Mouse (Mus musculus): ENCODE results near the gene Zfp462.

Gene Zfp462

DNA sequence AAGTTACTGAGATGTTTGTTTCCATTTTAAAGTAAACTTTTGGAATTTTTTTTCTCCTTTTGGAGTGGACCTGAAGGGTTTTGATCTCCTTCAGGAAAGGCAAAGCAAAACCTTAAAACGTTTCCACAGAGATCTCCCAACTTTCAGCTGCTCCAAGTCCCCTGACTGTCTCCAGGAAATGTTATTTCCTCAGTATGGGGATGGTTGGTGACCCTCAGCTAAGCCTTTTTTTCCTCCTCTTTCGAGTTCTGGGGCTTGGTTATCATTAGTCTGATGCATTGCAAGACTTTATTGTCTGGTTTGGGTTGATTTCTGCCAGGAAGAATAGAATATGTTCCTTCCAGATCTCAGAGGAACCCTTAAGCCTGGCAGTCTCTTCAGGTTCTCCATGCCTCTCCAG is 5.3 kb downstream of the Zfp462 start:
- DNase-seq (ENCODE audit: low read depth in 2 of 2, low spot score in 2 of 2): no peak

DNA sequence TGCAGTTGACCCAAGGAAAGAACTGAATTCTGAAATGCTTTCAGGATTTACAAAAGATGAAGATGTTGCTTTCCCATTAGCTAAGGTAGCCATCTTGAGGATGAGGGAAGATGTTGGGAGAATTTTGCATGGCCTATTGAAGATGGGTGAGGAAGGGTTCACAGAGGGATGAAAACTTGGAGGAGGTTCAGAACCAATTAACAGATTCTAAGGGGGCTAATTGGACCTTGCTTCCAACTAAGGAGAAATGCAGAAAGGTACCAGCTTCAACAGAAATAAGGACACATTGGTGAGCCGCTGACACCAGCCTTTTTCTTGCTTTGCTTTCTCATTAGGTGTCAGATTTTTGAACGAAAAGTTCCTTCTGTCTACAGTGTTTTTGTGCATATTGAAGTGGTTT is 6.0 kb downstream of the Zfp462 start:
- no peak for DNase-seq (ENCODE audit: low read depth in 2 of 2, low spot score in 2 of 2)

DNA sequence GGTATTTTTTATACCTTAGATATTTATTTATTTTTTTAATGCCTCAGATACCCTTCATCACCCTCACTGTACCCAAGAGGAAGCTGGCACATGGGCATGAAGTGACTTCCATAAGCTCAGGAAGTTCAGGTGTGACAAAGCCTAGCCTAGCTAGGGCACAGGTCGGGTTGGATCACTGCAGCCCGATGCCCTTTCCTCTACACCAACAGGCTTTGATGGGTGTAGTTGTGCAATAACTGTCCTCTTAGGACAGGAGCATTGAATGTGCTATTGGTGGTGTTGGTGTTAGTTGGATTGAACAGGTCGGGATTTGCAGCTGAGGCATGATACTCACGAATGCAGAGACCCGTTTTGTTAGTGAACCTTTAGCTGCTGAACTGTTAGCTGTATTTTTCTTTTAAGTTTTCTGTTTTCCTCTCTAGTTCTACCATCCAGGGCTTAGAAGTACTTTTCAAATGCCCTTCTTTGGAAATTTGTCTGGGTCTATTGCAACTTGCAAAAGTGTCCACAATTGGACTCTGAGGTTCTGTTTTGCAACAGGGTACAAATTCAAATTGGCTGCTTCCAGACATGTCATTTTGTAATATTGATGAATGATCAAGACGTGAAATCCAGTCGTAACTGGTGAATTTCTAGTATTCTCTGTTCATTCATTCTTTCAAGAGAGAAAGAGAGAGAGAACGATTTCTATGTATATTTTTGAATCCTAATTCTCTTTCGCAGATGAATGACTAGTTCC is 9.0 kb downstream of the Zfp462 start:
- DNase-seq (ENCODE audit: low read depth in 2 of 2, low spot score in 2 of 2): no peak

DNA sequence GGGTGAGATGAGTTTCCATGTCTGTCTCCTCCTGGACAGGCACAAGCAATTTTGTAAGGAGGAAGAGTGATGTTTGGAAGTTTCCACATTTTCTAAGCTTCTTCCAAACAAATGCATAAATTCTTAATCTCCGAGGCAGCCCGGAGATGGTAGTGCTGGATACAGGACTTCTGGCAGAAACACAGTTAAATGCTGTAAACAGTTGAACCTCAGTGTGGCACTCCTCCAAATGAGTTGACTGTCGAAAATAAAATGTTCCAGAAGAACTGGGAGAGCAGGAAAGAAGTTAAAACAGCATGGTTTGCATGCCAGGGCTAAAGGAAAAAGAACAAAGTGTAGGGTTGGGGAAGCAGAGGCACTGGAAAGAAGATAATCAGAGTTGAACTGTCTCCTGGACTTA is 9.6 kb downstream of the Zfp462 start:
- no peak for DNase-seq (ENCODE audit: low read depth in 2 of 2, low spot score in 2 of 2)

DNA sequence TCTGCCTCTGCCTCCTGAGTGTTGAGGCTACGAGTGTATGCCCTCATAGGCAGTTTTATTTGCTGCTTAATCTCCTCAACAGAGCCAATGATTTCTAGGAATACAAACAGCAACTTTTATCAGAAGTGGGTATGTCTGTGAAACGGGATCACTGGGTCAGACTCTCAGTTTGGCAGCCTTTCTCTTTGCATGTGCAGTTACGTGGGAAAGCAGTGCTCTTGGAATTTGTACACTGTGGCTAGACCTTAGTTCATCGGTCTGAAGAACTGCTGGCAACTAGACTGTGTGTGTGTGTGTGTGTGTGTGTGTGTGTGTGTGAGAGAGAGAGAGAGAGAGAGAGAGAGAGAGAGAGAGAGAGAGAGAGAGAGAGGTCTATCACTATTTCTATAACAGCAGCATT is 15.9 kb downstream of the Zfp462 start:
- DNase-seq (ENCODE audit: low read depth in 2 of 2, low spot score in 2 of 2): no peak

DNA sequence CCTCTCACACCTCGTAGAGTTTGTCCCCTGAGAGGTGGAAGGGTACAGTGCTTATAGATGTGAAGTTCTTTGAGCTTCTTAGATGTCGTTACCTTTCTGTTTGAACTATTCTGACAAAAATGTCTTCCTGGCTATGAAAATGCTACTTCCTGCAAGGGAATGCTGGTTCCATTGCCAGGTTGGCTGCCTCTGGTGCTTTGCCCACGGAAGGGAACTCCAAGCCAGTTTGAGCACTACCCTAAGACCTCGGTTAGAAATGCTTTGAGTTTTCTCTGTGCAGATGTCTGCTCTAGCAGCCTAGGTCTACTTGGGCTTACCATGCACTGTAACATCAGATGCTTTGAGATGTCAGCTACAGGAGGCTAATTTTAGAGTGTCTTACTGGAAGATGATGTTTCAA is 17.3 kb downstream of the Zfp462 start:
- no peak for DNase-seq (ENCODE audit: low read depth in 2 of 2, low spot score in 2 of 2)

DNA sequence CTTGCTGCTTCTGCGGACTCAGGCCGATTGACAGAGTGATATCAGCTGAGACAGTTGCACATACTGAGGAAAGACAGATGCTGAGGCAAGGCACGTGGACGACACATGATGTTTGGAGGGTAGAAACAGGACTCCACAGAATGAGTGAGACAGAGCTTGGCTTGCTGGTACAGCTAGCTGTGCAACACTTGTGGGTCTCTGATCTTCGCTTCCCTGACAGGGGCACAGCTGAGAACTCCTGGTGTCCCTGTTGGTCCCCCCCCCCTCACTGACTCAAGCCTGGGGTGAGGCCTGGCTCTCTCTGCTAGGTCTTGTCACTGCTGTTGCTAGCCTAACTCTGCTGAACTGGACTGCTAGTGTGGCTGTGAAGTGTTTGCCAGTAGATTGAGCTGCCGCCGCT is 18.7 kb downstream of the Zfp462 start:
- DNase-seq (ENCODE audit: low read depth in 2 of 2, low spot score in 2 of 2): no peak

DNA sequence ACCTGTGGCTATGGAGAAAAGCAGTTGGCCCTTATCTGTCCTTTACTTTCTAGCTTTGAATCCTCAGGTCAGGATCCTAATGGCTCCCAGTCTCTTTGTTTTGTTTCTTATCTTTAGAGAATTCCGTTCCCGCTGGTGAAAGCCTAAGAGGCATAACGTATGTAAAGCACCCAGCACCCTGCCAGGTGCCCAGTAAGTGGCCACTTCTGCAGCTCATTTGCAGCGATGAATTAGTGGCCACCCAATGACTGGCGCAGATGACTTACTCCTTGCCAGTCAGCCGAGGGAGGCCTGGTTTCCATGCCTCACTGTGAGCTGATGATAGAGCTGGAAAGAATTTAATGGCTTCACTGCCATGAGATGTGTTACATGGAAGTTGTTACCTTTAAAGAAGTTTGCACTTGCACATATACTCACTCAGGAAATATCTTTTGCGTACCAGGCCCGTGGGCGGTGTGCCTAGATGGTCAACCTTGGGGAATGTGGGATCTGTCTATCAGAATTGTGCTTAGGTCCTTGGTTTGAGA is 20.4 kb downstream of the Zfp462 start:
- DNase-seq (ENCODE audit: low read depth in 2 of 2, low spot score in 2 of 2): no peak

DNA sequence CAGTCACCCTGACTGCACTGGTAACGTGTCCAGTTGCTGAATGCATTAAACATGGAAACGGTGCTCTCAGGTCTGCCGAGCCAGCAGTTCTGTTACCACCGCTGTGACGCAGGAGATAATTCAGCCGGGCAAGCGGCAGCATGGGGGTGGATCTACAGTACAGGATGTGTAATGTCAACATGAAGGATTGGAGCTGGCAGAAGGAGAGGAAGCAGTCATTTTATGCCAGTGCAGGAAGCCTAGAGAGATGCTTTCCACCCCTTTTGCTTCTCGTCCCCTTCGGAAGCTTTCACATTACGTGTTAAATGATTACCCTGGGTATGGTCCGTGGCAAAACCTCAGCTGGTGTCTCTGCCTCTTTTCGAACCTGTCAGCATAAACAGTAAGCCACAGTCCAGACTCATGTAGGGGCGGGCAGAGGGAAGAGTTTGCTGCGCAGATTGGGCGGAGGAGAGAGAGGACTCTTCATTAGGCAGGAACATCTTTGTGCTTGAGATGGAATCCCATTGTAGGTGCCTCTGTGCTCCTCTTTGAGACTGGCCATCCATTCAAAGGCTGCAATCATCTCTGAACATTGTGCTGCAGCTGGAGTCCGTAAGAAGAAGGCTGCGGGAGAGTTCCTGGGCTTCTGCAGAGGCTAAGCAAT is 21.4 kb downstream of the Zfp462 start:
- DNase-seq (ENCODE audit: low read depth in 2 of 2, low spot score in 2 of 2): no peak

DNA sequence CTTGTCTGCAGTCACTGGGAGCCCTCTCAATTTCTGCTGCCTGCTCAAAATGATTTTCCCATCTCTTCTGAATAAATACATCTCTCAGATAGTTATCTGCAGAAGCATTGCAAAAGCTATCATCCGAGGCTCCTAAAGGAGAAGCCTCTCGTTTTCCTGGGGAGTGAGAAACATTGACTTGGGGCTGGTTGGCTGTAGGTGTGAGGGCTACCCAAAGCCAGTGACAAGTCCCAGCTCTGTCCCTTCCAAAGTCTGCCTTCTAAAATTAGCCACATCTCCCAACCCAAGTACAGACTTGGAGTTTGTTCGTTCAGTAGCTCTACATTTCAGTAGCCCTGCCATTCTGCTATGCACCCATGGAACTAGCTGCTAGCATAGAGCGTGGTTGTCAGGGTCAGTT is 22.3 kb downstream of the Zfp462 start:
- no peak for DNase-seq (ENCODE audit: low read depth in 2 of 2, low spot score in 2 of 2)

DNA sequence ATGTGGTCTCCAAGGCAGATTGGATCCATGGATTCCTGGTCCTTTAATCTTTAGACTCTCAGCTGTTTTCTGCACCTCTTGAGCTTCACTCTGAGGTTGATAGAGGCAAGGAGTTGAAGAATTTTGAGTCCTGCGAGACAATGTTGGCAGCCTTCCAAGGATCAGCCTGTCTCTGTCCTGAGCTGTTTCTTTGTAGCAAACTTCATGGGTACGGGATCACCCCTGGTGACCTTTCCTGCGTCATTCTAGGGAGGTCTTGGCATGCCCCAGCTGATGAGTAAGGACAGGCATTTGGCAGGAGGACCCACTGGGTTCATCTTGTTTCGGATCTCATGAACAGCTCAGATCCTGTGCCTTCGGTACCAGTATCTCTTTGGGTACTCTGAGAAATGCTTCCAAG is 22.9 kb downstream of the Zfp462 start:
- DNase-seq (ENCODE audit: low read depth in 2 of 2, low spot score in 2 of 2): no peak

DNA sequence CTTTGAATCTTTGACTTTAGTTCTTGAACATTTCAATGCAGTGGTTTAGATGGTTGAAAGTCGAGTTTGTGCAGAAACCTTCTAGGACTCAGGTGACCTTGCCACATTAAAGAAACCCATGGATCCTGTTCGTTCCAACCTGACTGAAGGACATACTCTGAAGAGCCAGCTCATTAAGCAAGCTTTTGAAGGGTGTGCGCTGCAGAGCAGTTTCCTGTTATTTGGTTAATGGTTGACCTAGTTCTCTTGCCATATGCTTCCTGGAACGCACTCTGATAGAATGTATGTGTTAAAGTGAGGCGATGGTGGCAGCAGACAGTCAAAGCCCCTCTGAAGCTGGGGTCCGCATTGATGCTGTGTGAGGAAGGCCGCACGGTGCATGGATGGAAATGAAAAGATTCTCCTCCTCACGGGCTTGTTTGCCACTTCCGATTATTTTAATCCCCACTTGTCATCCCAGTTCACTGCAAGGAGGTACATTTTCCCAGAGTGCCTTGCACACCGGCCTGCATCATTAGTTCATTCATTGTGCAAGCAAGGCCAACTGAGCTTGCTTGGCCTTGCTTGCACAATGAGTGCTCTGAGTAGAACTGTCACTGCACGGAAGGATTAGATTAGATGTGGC is 24.9 kb downstream of the Zfp462 start:
- DNase-seq (ENCODE audit: low read depth in 2 of 2, low spot score in 2 of 2): no peak

DNA sequence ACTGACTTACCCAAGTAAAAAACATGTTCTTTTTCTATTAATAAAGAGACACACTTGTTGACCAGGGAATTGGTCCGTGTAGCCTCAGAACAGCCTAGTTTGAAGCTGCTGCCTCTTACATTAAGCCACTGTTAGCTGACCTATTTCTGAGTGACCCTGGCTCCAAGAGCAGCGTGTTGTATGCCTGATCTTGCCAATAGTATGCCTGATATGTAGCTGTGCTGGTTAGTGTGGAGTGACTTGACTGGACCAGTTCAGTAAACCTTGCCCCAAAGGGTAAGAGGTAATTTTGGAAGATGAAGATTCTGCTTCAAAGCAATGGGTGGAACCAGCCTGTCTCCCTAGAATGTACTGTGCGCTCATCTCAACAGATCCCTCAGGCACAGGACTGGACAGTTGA is 26.5 kb downstream of the Zfp462 start:
- DNase-seq (ENCODE audit: low read depth in 2 of 2, low spot score in 2 of 2): no peak

DNA sequence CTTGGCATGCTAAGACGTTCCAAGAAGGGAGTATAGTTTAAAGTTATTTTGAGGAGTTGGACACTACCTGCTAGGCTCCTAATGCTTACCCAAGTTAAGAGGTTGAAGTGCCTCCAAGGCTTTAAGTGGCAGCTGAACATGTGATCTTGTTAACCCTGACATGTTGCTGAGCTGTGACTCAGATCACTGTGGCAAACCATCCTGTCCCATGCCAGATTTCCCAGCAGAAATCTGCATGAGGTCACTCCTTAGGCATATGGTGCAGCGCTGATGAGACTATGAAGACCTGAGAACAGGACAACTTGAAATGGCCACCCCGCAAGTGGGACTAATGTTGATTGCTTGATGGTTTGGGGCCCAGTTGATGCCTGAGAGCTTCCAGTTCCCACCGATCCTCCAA is 27.2 kb downstream of the Zfp462 start:
- DNase-seq (ENCODE audit: low read depth in 2 of 2, low spot score in 2 of 2): no peak

DNA sequence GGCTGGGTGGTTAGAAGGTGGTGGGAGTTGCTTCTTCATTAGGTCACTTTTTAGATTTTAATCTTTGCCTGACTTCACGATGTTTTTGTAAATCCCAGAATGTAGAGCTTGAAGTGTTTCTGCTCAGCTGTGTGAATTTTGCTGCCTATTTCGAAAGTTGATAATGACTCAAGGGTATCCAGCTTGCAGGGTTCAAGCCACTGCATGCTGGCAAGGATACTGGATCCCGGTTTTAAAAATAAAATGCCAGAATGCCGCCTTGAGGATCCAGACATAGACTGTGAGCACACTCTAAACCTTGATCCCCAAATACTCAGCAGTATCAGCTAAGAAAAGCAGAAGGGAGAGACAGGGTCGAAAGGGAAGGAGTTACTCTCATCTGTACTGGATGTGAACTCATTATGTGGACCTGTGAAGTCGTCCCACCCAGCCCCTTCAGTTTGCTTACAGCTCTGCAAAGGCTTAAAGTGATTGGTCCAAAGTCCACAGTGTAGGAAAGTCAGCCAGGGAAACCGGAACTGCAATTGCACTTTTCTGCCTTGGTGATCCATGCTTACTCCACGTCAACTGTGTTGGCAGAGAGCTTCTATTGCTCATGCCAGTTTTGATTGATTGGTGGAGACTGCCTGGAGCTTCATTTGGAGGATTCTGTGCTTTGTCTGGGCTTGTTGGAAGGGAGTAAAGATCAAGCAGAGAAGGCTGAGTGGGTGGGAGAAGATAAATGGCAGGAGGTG is 28.1 kb downstream of the Zfp462 start:
- DNase-seq (ENCODE audit: low read depth in 2 of 2, low spot score in 2 of 2): no peak

DNA sequence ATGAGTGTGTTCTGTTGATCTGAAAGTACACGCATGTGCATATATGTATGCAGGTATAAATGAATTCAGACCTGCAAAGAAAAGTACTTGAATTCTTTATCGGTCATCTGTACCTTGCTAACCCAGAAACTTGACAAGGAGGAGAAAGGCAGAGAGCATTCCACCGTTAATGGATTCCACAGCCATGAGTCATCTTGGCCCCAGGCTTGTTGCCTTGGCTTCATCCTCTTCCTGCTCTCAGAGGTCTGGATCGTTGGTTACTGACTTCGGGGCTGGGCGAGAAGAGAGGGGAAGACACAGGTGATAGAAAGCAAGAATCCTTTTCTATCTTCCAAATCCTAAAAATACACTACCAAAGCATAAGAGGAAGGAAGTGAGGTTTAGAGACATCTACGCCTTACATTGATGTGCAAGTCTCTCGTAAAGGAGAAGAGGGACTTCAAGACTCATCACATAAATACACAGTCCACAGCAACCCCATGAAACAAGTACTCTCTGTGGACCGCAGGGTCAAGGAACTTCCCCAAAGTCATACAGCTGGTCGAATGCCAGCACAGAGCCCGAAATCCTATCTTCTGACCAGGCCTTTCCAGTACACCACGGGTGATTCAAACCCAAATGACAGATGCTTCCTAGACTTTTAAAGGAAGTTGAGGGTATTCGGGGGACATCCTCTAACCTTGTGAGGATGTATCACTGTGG is 35.1 kb downstream of the Zfp462 start:
- DNase-seq (ENCODE audit: low read depth in 2 of 2, low spot score in 2 of 2): no peak

DNA sequence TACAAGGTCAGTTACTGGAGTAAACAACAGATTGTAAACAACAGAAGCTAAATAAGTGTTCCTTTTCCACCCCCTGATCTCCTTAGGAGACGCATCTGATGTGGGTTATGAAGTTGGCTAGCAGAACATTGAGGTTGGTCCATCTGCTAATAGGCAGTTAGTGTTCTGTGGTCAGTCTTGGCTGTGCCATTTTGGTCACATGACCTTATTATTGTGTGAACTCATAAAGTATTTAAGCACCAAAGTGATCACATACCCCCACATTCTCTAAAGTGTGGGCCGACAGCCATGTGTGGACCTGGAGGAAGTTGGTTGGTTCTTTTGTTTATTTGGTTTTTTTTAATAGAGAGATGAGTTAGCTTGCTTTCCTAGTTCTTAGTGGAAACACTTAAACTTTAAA is 39.7 kb downstream of the Zfp462 start:
- DNase-seq (ENCODE audit: low read depth in 2 of 2, low spot score in 2 of 2): no peak

DNA sequence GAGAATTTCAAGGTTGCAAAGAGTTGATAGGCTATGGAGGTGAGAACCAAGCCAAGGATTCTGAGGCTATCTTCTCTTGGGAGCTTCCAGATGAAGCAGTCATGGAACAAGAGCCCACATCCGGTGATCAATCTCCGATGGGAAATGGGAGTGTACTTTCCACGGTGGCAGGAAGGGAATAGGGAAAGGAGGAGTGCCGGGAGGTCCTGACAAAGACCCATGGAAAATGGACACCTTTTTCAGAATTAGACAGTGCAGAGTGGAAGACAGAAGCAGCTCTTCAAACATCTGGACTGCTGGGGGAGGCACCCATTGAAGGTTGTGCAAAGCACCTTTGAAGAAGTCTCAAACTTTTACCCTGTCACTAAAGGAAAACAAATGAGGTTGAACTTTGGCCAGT is 41.8 kb downstream of the Zfp462 start:
- DNase-seq (ENCODE audit: low read depth in 2 of 2, low spot score in 2 of 2): no peak

DNA sequence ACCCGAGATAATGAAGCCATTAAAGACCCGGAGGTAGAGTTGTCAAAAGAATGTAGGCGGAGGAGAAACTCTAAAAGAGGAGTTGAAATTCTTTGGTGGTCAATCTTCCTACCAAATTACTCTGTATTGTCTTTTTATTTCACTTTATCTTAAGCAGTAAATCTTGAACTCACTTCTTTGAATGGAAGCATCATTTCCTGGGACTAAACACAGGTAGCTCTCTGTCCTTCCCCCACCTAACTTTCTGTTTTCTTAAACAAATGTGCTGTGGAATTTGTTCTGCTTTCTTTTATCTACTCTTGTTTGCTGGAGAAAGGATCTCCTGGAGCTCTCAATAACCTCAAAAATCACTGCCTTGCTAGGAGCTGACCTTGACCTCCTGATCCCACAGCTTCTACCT is 42.4 kb downstream of the Zfp462 start:
- DNase-seq (ENCODE audit: low read depth in 2 of 2, low spot score in 2 of 2): no peak

DNA sequence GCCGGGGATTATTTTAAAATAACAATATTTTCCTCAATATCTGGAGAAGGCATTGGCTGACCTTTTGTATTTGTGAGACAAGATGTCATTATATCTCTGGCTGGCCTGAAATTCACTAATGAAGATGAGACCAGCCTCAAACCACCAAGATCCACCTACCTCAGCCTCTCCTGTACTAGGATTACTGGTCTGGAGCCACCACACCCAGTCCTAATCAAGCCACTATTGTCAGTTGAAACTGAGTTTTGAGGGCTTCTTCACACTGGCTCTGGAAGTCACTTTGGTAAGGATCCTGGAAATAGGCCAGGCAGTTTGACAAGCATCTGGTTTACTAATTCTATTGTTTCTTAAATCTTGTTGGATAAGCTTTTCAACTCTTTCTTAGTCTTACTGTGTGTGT is 43.1 kb downstream of the Zfp462 start:
- no peak for DNase-seq (ENCODE audit: low read depth in 2 of 2, low spot score in 2 of 2)

DNA sequence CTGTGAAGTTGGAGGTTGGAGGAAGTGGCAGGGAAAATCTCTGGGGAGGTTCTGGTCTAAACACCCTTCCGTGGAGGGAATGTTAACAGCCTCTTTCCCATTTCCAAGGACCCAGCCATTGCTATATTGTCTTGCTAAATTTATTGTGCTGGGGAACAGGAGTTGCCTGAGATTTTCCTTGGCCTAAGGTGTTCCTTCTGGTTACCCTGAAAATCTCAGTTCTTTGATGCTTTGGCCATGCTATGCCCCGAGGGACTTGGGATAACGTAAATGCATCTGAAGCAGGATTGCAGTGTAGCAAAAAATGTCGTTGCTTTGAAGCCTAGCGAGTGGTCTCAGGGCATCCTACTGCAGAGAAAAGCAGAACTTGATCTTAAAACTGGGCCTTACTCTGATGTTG is 47.1 kb downstream of the Zfp462 start:
- no peak for DNase-seq (ENCODE audit: low read depth in 2 of 2, low spot score in 2 of 2)
